ENCODE assay signal across 16 mouse cellular contexts in genomic region chr1:169517376-169517892, GRCm38 (mm10). TPM values are rescaled to one million over a fixed set of nuclear protein-coding genes. Genes with fewer than 3 reads are reported as not detected.
DNase-seq lines count a peak whose midpoint lies in the region; ATAC-seq and TF ChIP-seq lines count a peak whose summit lies in the region.
"Had no signal": no experiment of that assay in that cellular context is flagged by ENCODE, and none has a peak within 500 bp of the region (broad histone marks: within the 10 kb centered on the region; RNA-seq: fewer than 3 reads in every experiment).

No protein-coding gene starts in this region.

- no peak for DNase-seq in liver, postnatal 0 days
- peak; percentile 8 for DNase-seq in MEL (ENCODE audit: low read depth, low spot score)
- DNase-seq in embryonic facial prominence, embryonic 10.5 days (ENCODE audit: low spot score), result peak; percentile 14
- peak; percentile 35 for DNase-seq in splenic B cell, adult 2 months (ENCODE audit: low read depth, low spot score)
- DNase-seq in layer of hippocampus, adult 9-10 months (ENCODE audit: low spot score), result no peak
- DNase-seq: cerebellum, adult 11 months; gastrocnemius, postnatal 14 days; kidney, adult 18-20 months; liver, embryonic 13.5 days; right cerebral cortex, postnatal 14 days had no signal

- H3K4me2 ChIP-seq in liver, postnatal 0 days (ENCODE audit: low read depth, low read length), result no peak overlapping the region
- H3K4me2 ChIP-seq in liver, embryonic 12.5 days, result no peak overlapping the region
- no peak overlapping the region for H3K4me2 ChIP-seq in forebrain, embryonic 12.5 days
- H3K4me2 ChIP-seq: heart, embryonic 11.5 days; liver, embryonic 13.5 days; neural tube, embryonic 15.5 days had no signal

- H3K9ac ChIP-seq in liver, postnatal 0 days (replicated peaks), result no peak overlapping the region
- H3K9ac ChIP-seq in liver, embryonic 12.5 days, result no peak overlapping the region
- no peak overlapping the region for H3K9ac ChIP-seq in MEL (ENCODE audit: control insufficient read depth, low read depth, low read length, poor library complexity, severe bottlenecking)
- no peak overlapping the region for H3K9ac ChIP-seq in forebrain, embryonic 12.5 days
- H3K9ac ChIP-seq: liver, embryonic 13.5 days; neural tube, embryonic 15.5 days had no signal

- TF ChIP-seq POLR2A in MEL (IDR thresholded peaks at IDR 0.05; ENCODE audit: control insufficient read depth in 1 of 2, insufficient read depth in 1 of 2, low read depth in 1 of 2, low read length in 2 of 2, poor library complexity in 1 of 2), result no peak

- no peak overlapping the region for H3K4me3 ChIP-seq in liver, postnatal 0 days (ENCODE audit: low read depth, low read length)
- no peak overlapping the region for H3K4me3 ChIP-seq in liver, embryonic 12.5 days
- H3K4me3 ChIP-seq in MEL (ENCODE audit: control insufficient read depth in 1 of 2, insufficient read depth in 1 of 2, low read depth in 2 of 2, low read length in 2 of 2), result no peak overlapping the region
- no peak overlapping the region for H3K4me3 ChIP-seq in embryonic facial prominence, embryonic 10.5 days
- H3K4me3 ChIP-seq in forebrain, embryonic 12.5 days (replicated peaks), result no peak overlapping the region
- H3K4me3 ChIP-seq: liver, embryonic 13.5 days; neural tube, embryonic 15.5 days had no signal

- no peaks in the 10 kb centered on the region for H3K9me3 ChIP-seq in liver, postnatal 0 days (ENCODE audit: low read length)
- H3K9me3 ChIP-seq in liver, embryonic 12.5 days (replicated peaks), result no peaks in the 10 kb centered on the region
- H3K9me3 ChIP-seq in MEL (replicated peaks; ENCODE audit: insufficient read depth, low read length), result no peaks in the 10 kb centered on the region
- no peaks in the 10 kb centered on the region for H3K9me3 ChIP-seq in embryonic facial prominence, embryonic 10.5 days
- H3K9me3 ChIP-seq in forebrain, embryonic 12.5 days, result no peaks in the 10 kb centered on the region
- H3K9me3 ChIP-seq: G1E; liver, embryonic 13.5 days; neural tube, embryonic 15.5 days had no signal

- TF ChIP-seq EP300 in liver, postnatal 0 days (IDR thresholded peaks at IDR 0.05; ENCODE audit: low read depth), result no peak
- no peak for TF ChIP-seq EP300 in MEL (IDR thresholded peaks at IDR 0.05; ENCODE audit: low read depth in 1 of 2, low read length in 2 of 2)

- no peaks in the 10 kb centered on the region for H3K4me1 ChIP-seq in liver, postnatal 0 days (ENCODE audit: insufficient read depth)
- no peaks in the 10 kb centered on the region for H3K4me1 ChIP-seq in liver, embryonic 12.5 days
- H3K4me1 ChIP-seq in MEL (ENCODE audit: control insufficient read depth in 1 of 2, insufficient read depth in 2 of 2, low read length in 2 of 2), result no peaks in the 10 kb centered on the region
- H3K4me1 ChIP-seq in embryonic facial prominence, embryonic 10.5 days, result no peaks in the 10 kb centered on the region
- no peaks in the 10 kb centered on the region for H3K4me1 ChIP-seq in forebrain, embryonic 12.5 days
- H3K4me1 ChIP-seq: liver, embryonic 13.5 days; neural tube, embryonic 15.5 days had no signal

- peak; percentile 32 for TF ChIP-seq CTCF in liver, postnatal 0 days (IDR thresholded peaks at IDR 0.05; ENCODE audit: low read depth)
- peak in 2 of 3 experiments; percentile 56 to 61; a peak in 4 of 6 replicates for TF ChIP-seq CTCF in MEL (IDR thresholded peaks at IDR 0.05 in 2 of 3, conservative IDR thresholded peaks at IDR 0.05 in 1 of 3; ENCODE audit: control insufficient read depth in 1 of 3, insufficient read depth in 1 of 3, low read depth in 2 of 3, low read length in 3 of 3, poor library complexity in 1 of 3, severe bottlenecking in 1 of 3)

- TF ChIP-seq RAD21 in MEL (IDR thresholded peaks at IDR 0.05; ENCODE audit: low read depth, low read length), result no peak

- no peak overlapping the region for H3K27ac ChIP-seq in liver, postnatal 0 days (ENCODE audit: low read depth)
- no peak overlapping the region for H3K27ac ChIP-seq in liver, embryonic 12.5 days
- no peak overlapping the region for H3K27ac ChIP-seq in MEL (ENCODE audit: control insufficient read depth, low read depth, low read length)
- no peak overlapping the region for H3K27ac ChIP-seq in embryonic facial prominence, embryonic 10.5 days (replicated peaks)
- no peak overlapping the region for H3K27ac ChIP-seq in forebrain, embryonic 12.5 days
- H3K27ac ChIP-seq: liver, embryonic 13.5 days; neural tube, embryonic 15.5 days had no signal

- peaks cover 56% of the 10 kb centered on the region for H3K36me3 ChIP-seq in liver, postnatal 0 days (replicated peaks; ENCODE audit: insufficient read depth, low read length)
- peaks cover 88% of the 10 kb centered on the region for H3K36me3 ChIP-seq in liver, embryonic 12.5 days
- peaks cover 0 to 11% of the 10 kb centered on the region in 2 experiments; a peak in 2 of 4 replicates for H3K36me3 ChIP-seq in MEL (ENCODE audit: control insufficient read depth in 1 of 2, insufficient read depth in 2 of 2, low read length in 2 of 2)
- H3K36me3 ChIP-seq in embryonic facial prominence, embryonic 10.5 days (replicated peaks), result peaks cover 96% of the 10 kb centered on the region
- no peaks in the 10 kb centered on the region for H3K36me3 ChIP-seq in splenic B cell, adult 2 months (ENCODE audit: control insufficient read depth, insufficient read depth, low read length, poor library complexity, severe bottlenecking)
- H3K36me3 ChIP-seq in forebrain, embryonic 12.5 days (replicated peaks), result peaks cover 56% of the 10 kb centered on the region
- H3K36me3 ChIP-seq: neural tube, embryonic 15.5 days had no signal

- 90% methylated on average over 8 of the region's 8 CpGs for WGBS in liver, postnatal 0 days (ENCODE audit: insufficient replicate concordance)
- WGBS in liver, embryonic 12.5 days (ENCODE audit: insufficient replicate concordance), result 87% methylated on average over 8 of the region's 8 CpGs
- WGBS in embryonic facial prominence, embryonic 10.5 days, result 96% methylated on average over 8 of the region's 8 CpGs
- WGBS in forebrain, embryonic 12.5 days, result 98% methylated on average over 8 of the region's 8 CpGs

- no peaks in the 10 kb centered on the region for H3K79me2 ChIP-seq in MEL (ENCODE audit: control insufficient read depth, insufficient read depth, low read length, poor library complexity)

- no peak for ATAC-seq in liver, postnatal 0 days
- no peak for ATAC-seq in liver, embryonic 12.5 days
- no peak for ATAC-seq in forebrain, embryonic 12.5 days (ENCODE audit: low FRiP score)
- ATAC-seq: forebrain, embryonic 14.5 days had no signal

- H3K27me3 ChIP-seq in liver, postnatal 0 days (ENCODE audit: insufficient read depth, low read length), result no peaks in the 10 kb centered on the region
- H3K27me3 ChIP-seq in liver, embryonic 12.5 days (replicated peaks), result no peaks in the 10 kb centered on the region
- H3K27me3 ChIP-seq in MEL (ENCODE audit: control insufficient read depth in 1 of 2, insufficient read depth in 2 of 2, low read length in 2 of 2), result no peaks in the 10 kb centered on the region
- no peaks in the 10 kb centered on the region for H3K27me3 ChIP-seq in embryonic facial prominence, embryonic 10.5 days (replicated peaks; ENCODE audit: low read depth, poor library complexity, severe bottlenecking)
- H3K27me3 ChIP-seq in splenic B cell, adult 2 months (ENCODE audit: control insufficient read depth, insufficient read depth, low read length, poor library complexity, severe bottlenecking), result no peaks in the 10 kb centered on the region
- no peaks in the 10 kb centered on the region for H3K27me3 ChIP-seq in forebrain, embryonic 12.5 days
- H3K27me3 ChIP-seq: liver, embryonic 13.5 days; neural tube, embryonic 15.5 days had no signal

TF ChIP-seq in MEL, 35 proteins besides CTCF, POLR2A, EP300 and RAD21:
- TF ChIP-seq CHD2 (IDR thresholded peaks at IDR 0.05; ENCODE audit: low read length), result no peak
- TF ChIP-seq SIN3A (IDR thresholded peaks at IDR 0.05; ENCODE audit: low read length), result no peak
- no peak for TF ChIP-seq ETS1 (IDR thresholded peaks at IDR 0.05; ENCODE audit: low read depth, low read length)
- no peak for TF ChIP-seq ZKSCAN1 (IDR thresholded peaks at IDR 0.05; ENCODE audit: low read depth, low read length)
- TF ChIP-seq USF1 (IDR thresholded peaks at IDR 0.05; ENCODE audit: low read depth, low read length), result no peak
- TF ChIP-seq ZNF384 (IDR thresholded peaks at IDR 0.05; ENCODE audit: low read depth, low read length), result no peak
- no peak for TF ChIP-seq GATA1 (IDR thresholded peaks at IDR 0.05; ENCODE audit: low read depth, low read length)
- TF ChIP-seq E2F4 (IDR thresholded peaks at IDR 0.05; ENCODE audit: borderline replicate concordance, low read depth, low read length), result no peak
- TF ChIP-seq ELF1 (IDR thresholded peaks at IDR 0.05; ENCODE audit: low read depth, low read length), result no peak
- no peak for TF ChIP-seq POLR2AphosphoS2 (IDR thresholded peaks at IDR 0.05; ENCODE audit: low read length)
- no peak for TF ChIP-seq TCF12 (IDR thresholded peaks at IDR 0.05; ENCODE audit: low read depth, low read length)
- TF ChIP-seq MAZ (IDR thresholded peaks at IDR 0.05; ENCODE audit: low read depth, low read length), result no peak
- no peak for TF ChIP-seq GABPA (IDR thresholded peaks at IDR 0.05; ENCODE audit: low read depth, low read length)
- TF ChIP-seq ZC3H11A (IDR thresholded peaks at IDR 0.05; ENCODE audit: low read depth, low read length), result no peak

RNA-seq across cellular contexts. Expression of gene Nuf2, which starts 13.8 kb away (rescaled TPM):
- 20.5 and 22.6 TPM in 2 replicates for polyA plus RNA-seq in liver, postnatal 0 days (2015; fragmentation: Nextera tagmentation; extraction: Ambion mirVana)
- polyA plus RNA-seq in liver, embryonic 12.5 days (2016; fragmentation: Nextera tagmentation; extraction: Ambion mirVana), result 52.4 and 55.0 TPM in 2 replicates
- 34.7 and 37.3 TPM in 2 replicates for total RNA-seq in MEL (2012; rRNA removed)
- 10 to 100 TPM; 44.4 to 99.2 TPM for polyA plus RNA-seq in MEL (2012; ENCODE audit: insufficient read depth in 1 of 2, insufficient read length in 2 of 2, low read depth in 1 of 2, low replicate concordance in 2 of 2, missing spikeins in 1 of 2)
- 75.8 and 75.9 TPM in 2 replicates for polyA plus RNA-seq in embryonic facial prominence, embryonic 10.5 days (2016; fragmentation: Nextera tagmentation; extraction: Ambion mirVana)
- polyA plus RNA-seq in forebrain, embryonic 12.5 days (2016; fragmentation: Nextera tagmentation; extraction: Ambion mirVana), result 84.3 and 86.3 TPM in 2 replicates

Comparison
In these comparisons a context has a peak if more than half of its experiments do, and no peak if none do; other contexts are left out.
1. DNase-seq: peak in MEL (single experiment), embryonic facial prominence, embryonic 10.5 days (single experiment) and splenic B cell, adult 2 months (single experiment); none in liver, postnatal 0 days (single experiment) and layer of hippocampus, adult 9-10 months (single experiment).